Mouse (Mus musculus): ENCODE results near the gene Abhd8. TPM values are rescaled to one million over a fixed set of nuclear protein-coding genes. Genes with fewer than 3 reads are reported as not detected.

The Abhd8 gene
- polyA plus RNA-seq, 1 experiment from 2014 or later = 104 TPM

- Histone ChIP-seq H3K9ac (replicated peaks; ENCODE audit: low read depth, low read length) (peak within 1 kb of the TSS; percentile 95), H3K4me3 (ENCODE audit: low read depth, low read length) (peak within 1 kb of the TSS; percentile 81), H3K4me2 (ENCODE audit: low read depth, low read length) (peak within 1 kb of the TSS; percentile 84), H3K27me3 (ENCODE audit: control insufficient read depth, insufficient read depth, low read length) (no peaks in the 10 kb centered on the region), H3K4me1 (ENCODE audit: control insufficient read depth, insufficient read depth, low read length) (peaks cover 14% of the 10 kb centered on the region), H3K36me3 (ENCODE audit: control insufficient read depth, insufficient read depth, low read length) (peaks cover 15% of the 10 kb centered on the region; the same call in 1 of the 2 replicates), H3K27ac (ENCODE audit: low read depth, low read length) (peak within 1 kb of the TSS; percentile 82), H3K9me3 (ENCODE audit: control insufficient read depth, low read length) (no peaks in the 10 kb centered on the region)
- WGBS = 5% methylated on average over 47 of the region's 58 CpGs
- ATAC-seq (ENCODE audit: low read depth) = peak; percentile 76
Observed at GRCm38 (mm10) chr8:71485142-71486135, 22.0 kb upstream of the Abhd8 start, which contains the start of gene Ano8. Ano8 (minus strand) TSS chr8:71485963.

- no peaks in the 10 kb centered on the region for H3K9me3 ChIP-seq (ENCODE audit: control insufficient read depth, low read length)
- WGBS = 93% methylated on average over 19 of the region's 19 CpGs
- H3K4me3 ChIP-seq (ENCODE audit: low read depth, low read length) = peak overlapping the region; percentile 81
- H3K27ac ChIP-seq (ENCODE audit: low read depth, low read length) = no peak overlapping the region
- H3K4me1 ChIP-seq (ENCODE audit: control insufficient read depth, insufficient read depth, low read length) = peaks cover 14% of the 10 kb centered on the region
- H3K27me3 ChIP-seq (ENCODE audit: control insufficient read depth, insufficient read depth, low read length) = no peaks in the 10 kb centered on the region
- H3K9ac ChIP-seq (replicated peaks; ENCODE audit: low read depth, low read length) = peak overlapping the region; percentile 95
- H3K4me2 ChIP-seq (ENCODE audit: low read depth, low read length) = peak overlapping the region; percentile 84
- peaks cover 18% of the 10 kb centered on the region; the same call in 1 of the 2 replicates for H3K36me3 ChIP-seq (ENCODE audit: control insufficient read depth, insufficient read depth, low read length)
- no peak for ATAC-seq (ENCODE audit: low read depth)
Observed at GRCm38 (mm10) chr8:71484736-71485135, 21.3 kb upstream of the Abhd8 start.

- Histone ChIP-seq H3K36me3 (ENCODE audit: control insufficient read depth, insufficient read depth, low read length) (peaks cover 26% of the 10 kb centered on the region; the same call in 1 of the 2 replicates), H3K9ac (replicated peaks; ENCODE audit: low read depth, low read length) (no peak overlapping the region), H3K4me2 (ENCODE audit: low read depth, low read length) (no peak overlapping the region; the same call in 1 of the 2 replicates), H3K27ac (ENCODE audit: low read depth, low read length) (no peak overlapping the region), H3K9me3 (ENCODE audit: control insufficient read depth, low read length) (no peaks in the 10 kb centered on the region), H3K27me3 (ENCODE audit: control insufficient read depth, insufficient read depth, low read length) (no peaks in the 10 kb centered on the region), H3K4me1 (ENCODE audit: control insufficient read depth, insufficient read depth, low read length) (peaks cover 9% of the 10 kb centered on the region), H3K4me3 (ENCODE audit: low read depth, low read length) (no peak overlapping the region)
- ATAC-seq (ENCODE audit: low read depth) = no peak
- 48% methylated on average over 8 of the region's 8 CpGs for WGBS
Observed at GRCm38 (mm10) chr8:71483932-71484331, 20.5 kb upstream of the Abhd8 start.

- WGBS = 92% methylated on average over 11 of the region's 11 CpGs
- Histone ChIP-seq H3K4me3 (ENCODE audit: low read depth, low read length) (no peak overlapping the region), H3K9ac (replicated peaks; ENCODE audit: low read depth, low read length) (no peak overlapping the region), H3K4me1 (ENCODE audit: control insufficient read depth, insufficient read depth, low read length) (peaks cover 11% of the 10 kb centered on the region; the same call in 1 of the 2 replicates), H3K4me2 (ENCODE audit: low read depth, low read length) (no peak overlapping the region), H3K9me3 (ENCODE audit: control insufficient read depth, low read length) (no peaks in the 10 kb centered on the region), H3K27ac (ENCODE audit: low read depth, low read length) (no peak overlapping the region), H3K36me3 (ENCODE audit: control insufficient read depth, insufficient read depth, low read length) (peaks cover 38% of the 10 kb centered on the region), H3K27me3 (ENCODE audit: control insufficient read depth, insufficient read depth, low read length) (no peaks in the 10 kb centered on the region)
- ATAC-seq (ENCODE audit: low read depth) = no peak
Observed at GRCm38 (mm10) chr8:71478943-71479342, 15.5 kb upstream of the Abhd8 start.

GRCm38 (mm10) chr8:71477196-71477845, 13.9 kb upstream of the Abhd8 start:
- WGBS = 39% methylated on average over 14 of the region's 14 CpGs
- H3K9ac ChIP-seq (replicated peaks; ENCODE audit: low read depth, low read length) = peak overlapping the region; percentile 66
- H3K36me3 ChIP-seq (ENCODE audit: control insufficient read depth, insufficient read depth, low read length) = peaks cover 48% of the 10 kb centered on the region
- ATAC-seq (ENCODE audit: low read depth) = no peak
- peaks cover 11% of the 10 kb centered on the region; the same call in 1 of the 2 replicates for H3K4me1 ChIP-seq (ENCODE audit: control insufficient read depth, insufficient read depth, low read length)
- H3K9me3 ChIP-seq (ENCODE audit: control insufficient read depth, low read length) = no peaks in the 10 kb centered on the region
- peak overlapping the region; percentile 44 for H3K4me3 ChIP-seq (ENCODE audit: low read depth, low read length)
- peak overlapping the region; percentile 84; the same call in 1 of the 2 replicates for H3K27ac ChIP-seq (ENCODE audit: low read depth, low read length)
- no peaks in the 10 kb centered on the region for H3K27me3 ChIP-seq (ENCODE audit: control insufficient read depth, insufficient read depth, low read length)
- H3K4me2 ChIP-seq (ENCODE audit: low read depth, low read length) = peak overlapping the region; percentile 84; the same call in 1 of the 2 replicates

GRCm38 (mm10) chr8:71476099-71476940, 12.9 kb upstream of the Abhd8 start:
- peak overlapping the region; percentile 44 for H3K4me3 ChIP-seq (ENCODE audit: low read depth, low read length)
- peak overlapping the region; percentile 66 for H3K9ac ChIP-seq (replicated peaks; ENCODE audit: low read depth, low read length)
- ATAC-seq (ENCODE audit: low read depth) = peak; percentile 66
- H3K4me1 ChIP-seq (ENCODE audit: control insufficient read depth, insufficient read depth, low read length) = peaks cover 11% of the 10 kb centered on the region; the same call in 1 of the 2 replicates
- H3K27ac ChIP-seq (ENCODE audit: low read depth, low read length) = peak overlapping the region; percentile 84
- WGBS = under 1% methylated on average over 99 of the region's 121 CpGs
- no peaks in the 10 kb centered on the region for H3K9me3 ChIP-seq (ENCODE audit: control insufficient read depth, low read length)
- no peaks in the 10 kb centered on the region for H3K27me3 ChIP-seq (ENCODE audit: control insufficient read depth, insufficient read depth, low read length)
- peaks cover 55% of the 10 kb centered on the region for H3K36me3 ChIP-seq (ENCODE audit: control insufficient read depth, insufficient read depth, low read length)
- peak overlapping the region; percentile 84 for H3K4me2 ChIP-seq (ENCODE audit: low read depth, low read length)

- Histone ChIP-seq H3K9me3 (ENCODE audit: control insufficient read depth, low read length) (no peaks in the 10 kb centered on the region), H3K36me3 (ENCODE audit: control insufficient read depth, insufficient read depth, low read length) (peaks cover 50% of the 10 kb centered on the region), H3K4me3 (ENCODE audit: low read depth, low read length) (peak overlapping the region; percentile 44), H3K27me3 (ENCODE audit: control insufficient read depth, insufficient read depth, low read length) (no peaks in the 10 kb centered on the region), H3K4me2 (ENCODE audit: low read depth, low read length) (peak overlapping the region; percentile 84), H3K27ac (ENCODE audit: low read depth, low read length) (peak overlapping the region; percentile 84), H3K9ac (replicated peaks; ENCODE audit: low read depth, low read length) (peak overlapping the region; percentile 66), H3K4me1 (ENCODE audit: control insufficient read depth, insufficient read depth, low read length) (peaks cover 14% of the 10 kb centered on the region; the same call in 1 of the 2 replicates)
- ATAC-seq (ENCODE audit: low read depth) = peak; percentile 15; the same call in 1 of the 2 replicates
- WGBS = 23% methylated on average over 4 of the region's 4 CpGs
Observed at GRCm38 (mm10) chr8:71475702-71476075, 12.2 kb upstream of the Abhd8 start.

All from neural tube, embryonic 14.5 days (tissue).